Mouse (Mus musculus) thymus, postnatal 14 days (tissue): ENCODE results near the gene Pkd2.
"Not testable (repeated sequence)": the region's sequence is repeated elsewhere in the genome, so short reads cannot be mapped to it uniquely, and the experiment has no call there.

Experiments
- DNase-seq: peaks from one replicate; pipeline ENCODE4 v3.0.0; 2021

Pkd2 gene

DNA sequence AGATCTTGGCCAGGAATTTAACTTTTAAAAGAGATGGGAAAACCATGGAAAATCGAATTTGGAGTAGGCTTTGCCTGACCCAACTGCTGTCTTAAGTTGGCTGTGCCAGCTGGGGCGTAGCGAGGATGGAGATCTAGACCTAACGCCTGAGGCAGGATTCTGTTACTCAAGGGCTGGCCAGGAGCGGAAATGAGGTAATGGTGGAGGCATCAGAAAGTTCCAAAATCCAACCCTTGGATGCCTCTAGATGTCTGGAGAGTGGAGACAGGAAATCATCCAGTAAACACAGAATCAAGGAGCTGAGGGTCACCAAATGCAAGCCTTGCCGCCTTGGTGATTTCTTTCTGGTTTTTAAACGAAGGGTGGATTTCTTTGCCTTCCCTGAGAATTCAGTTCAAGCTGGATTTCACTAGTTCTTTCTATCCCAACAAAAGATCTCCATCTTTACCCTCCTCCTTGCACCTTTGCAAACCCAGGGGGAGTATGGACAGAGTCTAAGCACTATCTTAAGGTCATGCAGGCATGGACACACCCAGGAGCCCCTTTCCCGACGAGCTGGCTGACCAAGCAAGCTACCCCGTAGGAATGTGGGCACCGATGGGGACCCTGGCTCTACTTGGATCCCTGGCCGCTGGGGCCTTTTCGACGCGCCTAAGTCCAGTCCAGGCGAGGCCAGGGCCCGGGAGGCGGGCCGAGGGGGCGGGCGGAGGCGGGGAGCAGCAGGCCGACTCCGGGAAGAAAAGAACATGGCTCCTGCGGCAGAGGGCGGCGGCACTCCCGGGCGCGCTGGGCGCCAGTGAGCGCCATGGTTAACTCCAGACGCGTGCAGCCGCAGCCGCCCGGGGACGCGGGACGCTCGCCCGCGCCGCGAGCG lies at the start of gene Pkd2:
Gene Pkd2 (plus strand): TSS at position 619 of the 874 bp plus-strand sequence.
- DNase-seq = no peak

DNA sequence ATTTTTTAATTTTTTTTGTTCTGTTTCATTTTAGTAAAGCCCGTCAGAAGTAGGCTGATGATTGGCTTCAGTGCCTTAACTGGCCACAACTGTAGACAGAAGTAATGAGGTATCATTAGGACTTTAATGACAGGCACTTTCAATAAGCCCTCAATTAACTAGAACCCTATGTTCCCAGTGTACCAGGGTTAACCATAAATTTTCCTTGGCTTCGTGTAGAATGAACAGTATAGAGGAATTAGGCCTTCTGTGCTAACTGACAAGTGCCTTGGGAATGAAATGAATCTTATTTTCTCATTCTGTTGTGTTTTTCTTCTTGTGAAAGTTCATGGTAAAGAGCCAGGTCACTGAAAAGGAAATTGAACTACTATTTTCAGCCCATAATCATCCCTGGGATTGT lies 43.3 kb upstream of the Pkd2 start:
- DNase-seq = no peak

DNA sequence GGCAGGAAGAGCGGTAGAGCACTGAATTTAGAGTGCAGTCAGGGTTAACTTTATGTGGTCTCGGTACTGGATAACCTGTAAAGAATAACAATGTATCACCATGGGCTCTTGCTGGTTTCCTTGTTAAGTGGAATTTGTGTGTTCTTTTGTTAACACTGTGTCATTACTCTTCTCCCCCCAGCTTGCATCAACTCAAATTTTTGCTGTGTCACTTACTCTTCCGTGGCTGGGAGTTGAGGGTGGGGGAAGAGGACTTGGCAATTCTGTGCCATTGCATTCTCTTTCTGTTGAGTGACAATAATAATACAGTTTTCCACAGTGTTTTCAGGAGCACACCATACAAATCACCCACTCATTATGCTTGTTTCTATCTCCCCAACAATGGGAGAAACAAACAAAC lies 42.2 kb upstream of the Pkd2 start:
- DNase-seq = no peak

DNA sequence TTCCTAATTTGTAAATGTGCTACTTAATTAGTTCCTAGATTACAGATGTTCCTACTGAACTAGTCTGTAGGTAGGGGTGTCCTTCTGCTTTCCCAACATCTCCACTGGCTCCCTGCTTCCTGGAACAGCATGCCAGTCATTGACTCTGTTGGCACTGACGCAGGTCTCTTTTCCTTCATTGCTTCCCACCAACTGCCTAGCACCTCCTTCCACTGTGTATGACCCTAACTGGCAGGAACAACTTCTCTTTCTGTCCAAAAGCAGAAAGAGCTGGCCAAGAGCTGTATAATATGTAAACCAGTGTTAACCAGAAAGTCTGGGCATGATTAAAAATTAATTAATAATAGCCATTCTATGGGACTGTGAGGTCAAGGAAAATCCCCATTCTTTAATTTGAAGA lies 41.5 kb upstream of the Pkd2 start:
- DNase-seq = no peak

DNA sequence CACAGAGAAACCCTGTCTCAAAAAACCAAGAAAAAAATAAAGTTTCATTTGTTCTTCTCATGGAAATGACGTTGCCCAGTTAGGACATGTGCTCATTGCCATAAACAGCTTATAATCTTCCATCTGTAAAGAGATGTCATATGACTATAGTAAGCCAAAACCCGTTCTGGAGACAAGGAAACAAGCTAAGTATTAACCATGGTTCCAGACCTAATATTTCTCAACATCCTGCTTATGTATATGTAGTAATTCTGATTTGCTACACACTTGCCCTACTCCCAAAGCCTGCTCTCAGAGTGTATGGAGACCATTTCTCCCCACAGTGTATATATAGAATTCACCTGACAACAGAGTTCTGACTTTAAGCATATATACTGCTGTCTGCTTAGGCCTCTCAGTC lies 37.2 kb upstream of the Pkd2 start:
- DNase-seq = no peak

DNA sequence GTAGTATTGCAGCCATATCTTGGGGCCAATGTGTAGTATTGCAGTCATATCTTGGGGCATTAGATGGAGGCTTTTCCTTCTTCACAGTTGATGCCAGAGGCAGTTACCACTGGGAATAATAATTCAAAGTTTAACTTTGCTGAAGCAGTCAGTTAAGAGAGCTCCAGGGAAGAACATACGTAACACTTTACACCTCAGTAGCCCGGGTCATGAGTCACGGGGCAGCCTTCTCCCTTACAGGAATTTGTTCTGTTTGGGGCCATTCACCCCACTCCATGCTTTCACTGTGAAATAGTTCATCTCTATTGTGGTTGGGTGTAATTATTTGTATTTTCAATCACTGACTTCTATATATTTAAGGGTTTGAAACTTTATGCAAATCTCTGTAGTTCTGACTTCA lies 35.4 kb upstream of the Pkd2 start:
- no peak for DNase-seq

DNA sequence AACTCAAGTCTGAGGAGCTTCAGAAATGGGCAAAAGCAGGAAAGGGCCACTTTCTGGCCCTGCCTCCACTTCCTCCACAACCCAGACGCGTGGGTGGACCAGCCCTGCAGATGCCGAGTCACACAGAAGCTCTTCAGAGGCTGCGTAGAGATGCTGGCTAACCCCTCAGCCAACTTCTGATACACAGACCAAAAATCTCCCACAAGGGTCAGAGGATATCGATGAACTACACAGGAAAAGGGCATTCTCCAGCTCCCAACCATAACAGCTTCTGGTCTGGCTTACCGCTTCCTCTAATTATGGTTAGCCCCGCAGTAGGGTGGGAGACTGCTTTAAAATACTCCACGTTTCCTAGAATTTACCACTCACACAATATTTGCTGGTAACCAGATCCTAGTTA lies 33.3 kb upstream of the Pkd2 start:
- DNase-seq = no peak

DNA sequence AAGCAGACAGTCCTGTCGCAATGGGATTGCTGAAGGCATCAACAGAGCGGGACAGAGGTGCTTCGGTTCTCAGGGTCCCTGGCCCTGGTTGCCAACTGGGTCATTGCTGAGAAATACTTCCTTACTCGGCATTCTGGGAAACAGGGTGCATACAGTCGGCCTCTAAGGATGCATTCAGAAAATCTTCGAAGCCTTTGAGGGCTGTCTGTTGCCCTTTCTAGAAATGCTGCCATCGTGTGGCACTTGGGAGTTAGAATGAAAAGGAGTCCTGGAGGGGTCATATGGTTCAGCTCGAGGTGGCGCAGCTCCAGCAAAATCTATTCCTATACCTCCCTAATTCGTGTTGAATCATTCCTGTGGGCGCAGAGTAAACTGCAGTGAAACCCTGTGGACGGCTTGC lies 26.4 kb upstream of the Pkd2 start:
- DNase-seq = no peak

DNA sequence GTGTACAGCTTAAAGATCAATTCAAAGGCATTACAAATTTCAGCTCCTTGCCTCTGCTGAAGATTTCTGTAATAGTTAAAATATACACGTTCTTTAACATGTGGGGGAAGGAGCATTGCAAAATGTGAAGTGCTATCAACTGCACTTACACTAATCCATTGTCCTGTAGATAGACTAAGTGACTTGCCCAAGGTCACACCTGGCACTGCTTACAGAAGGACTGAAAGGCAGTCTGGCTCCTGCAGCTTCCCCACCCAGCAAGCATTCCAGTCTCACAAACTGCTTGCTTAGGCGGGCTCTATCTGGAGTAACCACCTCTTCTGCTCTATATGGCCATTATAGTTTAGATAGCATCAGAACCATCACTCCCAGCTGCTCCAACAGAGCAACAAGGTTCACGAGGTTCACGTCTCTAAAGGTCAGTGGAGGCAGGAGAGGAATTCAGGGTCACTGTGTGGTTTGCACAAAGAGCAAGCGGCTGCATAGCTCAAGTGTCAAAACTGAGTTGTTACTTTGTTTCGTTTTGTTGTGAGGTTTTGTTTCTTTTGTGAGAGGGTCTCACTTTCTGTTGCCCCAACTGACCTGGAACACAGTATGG lies 25.2 kb upstream of the Pkd2 start:
- no peak for DNase-seq

DNA sequence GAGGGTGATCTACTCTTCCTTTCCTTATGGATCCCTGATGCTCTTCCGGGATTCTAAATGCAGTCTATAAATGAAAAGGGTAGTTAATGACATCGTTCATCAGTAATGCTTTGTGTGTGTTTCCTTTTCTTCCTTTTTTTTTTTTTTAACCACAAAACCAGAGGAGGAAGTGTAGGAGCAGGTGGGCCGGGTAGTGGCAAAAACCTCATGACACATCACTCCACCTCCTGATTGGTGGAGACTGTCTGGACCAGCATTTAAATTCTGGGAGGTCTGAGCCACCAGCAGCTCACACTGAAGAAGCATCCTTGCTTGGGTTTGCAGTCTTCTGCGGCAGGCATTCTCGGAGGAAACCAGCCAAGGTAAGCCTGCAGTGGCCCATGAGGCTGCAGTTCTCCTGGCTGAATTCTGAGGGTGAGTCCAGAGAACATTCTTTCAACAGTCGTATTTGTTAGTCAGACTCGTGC lies 24.4 kb upstream of the Pkd2 start, which contains the start of gene Spp1:
Gene Spp1 (plus strand): TSS at position 284 of the 467 bp plus-strand sequence.
- no peak for DNase-seq

DNA sequence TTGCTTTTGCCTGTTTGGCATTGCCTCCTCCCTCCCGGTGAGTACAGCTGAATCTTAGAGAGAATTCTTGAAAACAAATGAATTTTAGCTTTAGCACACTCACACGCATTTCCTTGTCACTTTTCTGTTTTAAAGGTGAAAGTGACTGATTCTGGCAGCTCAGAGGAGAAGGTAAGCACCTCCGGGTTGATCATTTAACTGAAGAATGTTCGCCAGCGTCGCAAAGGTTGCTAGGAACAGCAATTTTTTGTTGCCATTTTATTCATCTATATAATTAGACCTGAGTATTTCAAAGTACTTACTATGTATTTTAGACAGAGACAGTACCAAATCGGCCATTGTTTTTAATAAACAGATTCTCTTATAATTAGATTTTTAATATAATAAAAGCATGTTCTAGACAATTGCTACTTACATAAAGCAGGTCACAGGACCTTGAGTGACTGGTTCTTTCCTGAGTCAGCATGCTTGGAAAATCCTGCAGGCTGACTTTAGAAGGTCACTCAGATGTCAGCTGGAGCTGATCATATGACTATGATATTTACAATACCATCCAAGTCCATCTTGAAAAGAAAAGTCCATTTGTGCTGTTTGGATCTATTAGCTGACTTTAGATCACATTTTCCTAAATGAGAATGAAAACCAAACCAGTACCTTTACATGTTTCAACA lies 22.7 kb upstream of the Pkd2 start:
- DNase-seq = no peak

DNA sequence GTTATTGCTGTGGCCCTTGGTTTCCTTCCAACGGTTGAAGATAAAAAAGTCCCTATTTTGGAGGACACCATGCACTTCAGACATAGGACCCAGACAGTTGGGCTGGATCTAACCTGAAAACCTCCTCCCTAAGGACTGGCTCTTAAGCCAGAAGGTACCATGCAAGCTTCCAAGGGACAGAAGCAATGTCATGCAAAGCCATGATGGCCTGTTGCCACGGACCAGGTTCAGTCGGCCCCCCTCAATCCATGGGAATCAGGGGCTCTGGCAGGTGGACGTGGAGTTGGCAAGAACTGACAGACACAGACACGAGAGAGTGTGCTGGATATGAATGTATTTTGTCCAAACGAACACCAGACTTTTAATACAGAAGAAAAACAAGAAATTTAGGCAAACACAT lies 16.9 kb upstream of the Pkd2 start:
- DNase-seq = no peak

DNA sequence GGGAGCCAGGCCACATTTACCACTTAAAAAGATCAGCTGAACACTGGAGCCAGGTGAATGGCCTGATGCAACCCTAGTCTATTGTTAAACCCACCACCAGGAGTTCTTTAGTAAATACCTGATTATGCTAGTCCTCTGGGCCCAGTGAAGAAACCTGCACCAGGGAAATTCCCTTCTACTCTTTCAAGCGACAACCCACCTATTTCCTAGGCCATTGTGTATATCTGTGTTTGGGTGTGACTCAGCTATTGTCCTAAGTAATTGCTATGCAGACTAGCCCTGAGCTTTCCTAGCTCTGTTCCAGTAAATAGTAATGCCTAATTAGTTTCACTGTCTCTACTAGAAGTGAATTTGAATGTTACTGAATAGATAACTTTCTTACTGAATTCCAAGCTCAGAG lies 16.4 kb upstream of the Pkd2 start:
- DNase-seq = no peak

DNA sequence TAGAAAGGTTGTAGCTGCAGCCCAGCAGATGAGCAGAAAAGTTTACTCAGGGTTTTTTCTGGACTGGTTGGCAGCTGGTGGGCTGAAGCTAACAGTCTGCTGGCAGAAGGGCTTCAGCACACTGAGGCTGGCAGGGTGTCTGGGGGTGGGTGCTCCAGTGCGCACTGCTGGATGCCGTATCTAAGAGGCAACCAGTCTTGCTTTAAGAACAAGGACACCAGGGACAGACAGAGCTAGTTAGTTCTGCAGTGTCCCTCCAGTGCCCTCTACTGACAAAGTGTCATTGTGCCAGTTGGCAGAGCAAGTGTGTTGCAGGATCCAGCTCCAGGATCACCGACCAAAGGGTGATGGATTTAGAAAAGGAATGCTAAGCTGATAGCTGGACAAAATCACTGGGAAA lies 13.1 kb upstream of the Pkd2 start:
- no peak for DNase-seq

DNA sequence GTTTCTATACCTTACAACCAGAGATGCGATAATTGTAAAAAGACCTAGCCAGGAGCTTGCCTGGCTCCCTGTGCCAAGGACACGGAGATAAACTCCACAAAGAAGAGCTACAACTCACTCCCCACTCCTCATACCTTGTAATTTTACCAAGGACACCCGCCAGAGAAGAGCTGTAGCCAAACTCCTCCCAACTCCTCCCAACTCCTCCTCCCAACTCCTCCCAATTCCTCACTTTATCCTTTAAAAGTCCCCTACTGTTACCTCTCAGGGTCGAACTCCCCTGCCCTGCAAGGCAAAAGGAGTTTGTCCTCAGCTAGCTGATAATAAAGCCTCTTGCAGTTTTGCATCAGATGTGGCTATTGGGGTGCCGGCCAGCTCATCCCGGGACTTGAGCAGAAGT lies 10.9 kb upstream of the Pkd2 start:
- not testable (repeated sequence) for DNase-seq

DNA sequence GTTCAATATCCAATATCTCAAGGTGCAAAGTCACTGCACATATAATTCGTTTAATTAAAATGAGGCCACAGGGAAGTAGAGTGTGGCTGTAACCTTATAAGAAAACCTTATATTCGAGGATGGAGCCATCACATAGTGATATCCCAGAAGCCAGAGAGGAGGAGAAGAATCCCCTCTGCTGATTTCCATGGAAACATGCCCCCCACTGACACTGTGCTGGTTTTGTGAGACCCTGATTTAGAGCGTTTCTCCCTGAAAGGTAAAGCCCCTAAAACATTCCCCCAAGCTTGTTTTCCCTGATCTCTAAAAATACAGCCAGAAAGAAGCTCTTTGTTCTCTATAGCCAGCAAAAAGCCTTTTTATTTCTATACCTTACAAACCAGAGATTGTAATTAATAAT lies 9.8 kb upstream of the Pkd2 start:
- DNase-seq = no peak

DNA sequence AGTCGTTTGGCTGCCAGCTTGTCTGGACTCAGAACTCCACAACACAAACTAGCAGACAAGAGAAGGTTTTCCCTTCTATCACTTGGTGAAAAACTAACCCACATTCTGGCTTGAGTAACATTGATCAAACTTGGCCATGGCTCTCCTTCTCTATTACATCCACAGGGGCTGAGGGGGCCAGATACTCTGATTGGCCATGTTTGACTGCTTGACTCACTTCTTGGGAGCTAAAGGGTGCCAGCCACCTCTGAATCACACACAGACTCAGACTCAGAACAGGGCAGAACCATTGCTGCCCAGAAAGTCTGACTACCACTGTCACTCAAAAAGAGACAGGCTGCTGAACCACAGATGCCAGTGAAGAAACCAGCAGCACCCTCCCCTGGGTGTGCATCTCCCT lies 6.2 kb upstream of the Pkd2 start:
- DNase-seq = no peak

DNA sequence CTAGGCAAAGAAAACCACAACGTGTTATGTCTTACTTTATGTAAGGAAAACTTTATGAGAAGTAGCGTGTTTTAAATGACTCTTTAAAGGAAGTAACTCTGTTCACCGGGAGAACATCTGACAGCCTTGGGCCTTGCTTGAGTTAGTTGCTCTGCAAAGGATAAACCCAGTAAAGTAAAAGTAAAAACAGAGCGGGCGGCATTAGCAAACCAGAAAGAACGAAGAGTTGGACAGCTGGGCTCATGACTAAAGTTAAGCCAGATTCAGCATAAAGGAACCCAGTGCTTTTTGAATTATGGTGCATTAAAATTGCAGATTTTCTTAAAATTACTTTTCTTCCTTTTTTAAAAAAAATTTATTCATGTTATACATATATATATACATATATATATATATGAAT lies 4.7 kb upstream of the Pkd2 start:
- no peak for DNase-seq

DNA sequence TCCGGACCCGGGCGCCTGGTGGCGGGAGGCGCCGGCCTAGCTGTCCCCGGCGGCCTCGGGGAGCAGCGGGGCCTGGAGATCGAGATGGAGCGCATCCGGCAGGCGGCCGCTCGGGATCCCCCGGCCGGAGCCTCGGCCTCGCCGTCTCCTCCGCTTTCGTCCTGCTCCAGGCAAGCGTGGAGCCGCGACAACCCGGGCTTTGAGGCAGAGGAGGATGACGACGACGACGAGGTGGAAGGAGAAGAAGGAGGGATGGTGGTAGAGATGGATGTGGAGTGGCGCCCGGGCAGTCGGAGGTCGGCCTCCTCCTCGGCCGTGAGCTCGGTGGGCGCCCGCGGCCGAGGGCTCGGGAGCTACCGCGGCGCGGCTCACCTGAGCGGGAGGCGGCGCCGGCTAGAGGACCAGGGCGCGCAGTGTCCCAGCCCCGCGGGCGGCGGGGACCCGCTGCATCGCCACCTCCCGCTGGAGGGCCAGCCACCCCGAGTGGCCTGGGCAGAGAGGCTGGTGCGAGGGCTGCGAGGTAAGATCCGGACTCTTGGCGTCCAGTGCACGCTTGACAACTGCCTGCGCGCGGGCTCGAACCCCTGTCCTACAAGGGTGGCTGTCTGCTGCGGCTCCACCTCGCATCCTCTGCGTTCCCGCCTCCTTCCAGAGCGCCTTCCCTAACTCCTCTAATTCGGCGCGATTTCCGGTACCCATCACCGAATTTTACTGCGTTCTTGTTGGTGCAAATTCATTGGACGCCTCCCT lies 631 bp downstream of the Pkd2 start:
- no peak for DNase-seq

DNA sequence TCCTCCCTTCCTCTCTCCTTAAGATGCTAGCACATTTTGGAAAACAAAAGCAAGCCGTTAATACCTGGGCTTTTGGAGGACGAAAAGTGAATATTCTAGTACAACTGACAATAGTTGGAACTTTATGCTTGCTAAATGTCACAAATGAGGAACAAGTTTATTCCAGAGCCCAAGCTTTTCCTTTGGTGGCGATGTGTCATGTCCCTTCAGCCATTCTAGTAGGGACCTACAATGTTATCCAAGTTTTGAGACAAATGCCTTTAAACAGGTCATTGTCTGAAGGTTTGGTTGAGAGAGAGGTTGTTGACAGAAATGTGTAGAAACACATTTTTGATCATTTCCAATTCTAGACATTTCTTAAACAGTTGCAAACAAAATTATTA lies 1.2 kb downstream of the Pkd2 start:
- no peak for DNase-seq

DNA sequence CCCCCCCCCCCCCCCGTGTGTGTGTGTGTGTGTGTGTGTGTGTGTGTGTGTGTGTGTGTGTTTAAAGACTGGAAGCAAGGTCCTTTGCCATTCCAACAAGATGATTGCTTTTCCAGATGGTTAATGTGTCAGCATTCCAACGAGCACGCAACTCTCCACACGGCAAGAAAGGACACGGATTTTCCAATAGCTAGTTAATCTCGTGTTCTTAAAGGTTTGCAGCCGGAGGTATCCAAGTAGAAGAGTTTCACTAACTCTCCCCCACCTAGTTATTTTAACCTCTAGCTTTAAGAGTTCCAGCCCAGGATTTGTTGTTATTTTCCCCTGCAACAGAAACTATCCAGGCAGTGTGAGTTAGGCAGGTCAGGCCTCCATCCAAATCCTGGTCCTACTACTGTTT lies 1.6 kb downstream of the Pkd2 start:
- no peak for DNase-seq

DNA sequence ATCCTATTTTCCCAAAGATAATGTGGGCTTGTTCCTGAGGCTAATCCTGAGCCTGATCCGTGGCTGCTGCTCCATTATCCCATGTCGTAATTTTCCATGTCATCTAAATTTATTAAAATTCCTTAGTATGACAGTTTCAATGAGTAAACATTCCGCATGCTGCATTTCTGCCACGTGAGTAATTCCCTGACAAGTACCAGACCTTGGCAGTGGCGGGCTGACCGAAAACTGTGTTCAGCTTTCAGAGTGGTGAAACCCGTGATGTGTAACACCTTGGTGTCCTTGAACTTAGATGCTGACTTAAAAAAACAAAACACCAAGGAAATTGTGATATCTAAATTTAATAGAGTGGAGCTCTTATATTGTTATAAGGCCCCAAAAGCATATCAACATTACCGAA lies 6.0 kb downstream of the Pkd2 start:
- DNase-seq = no peak

DNA sequence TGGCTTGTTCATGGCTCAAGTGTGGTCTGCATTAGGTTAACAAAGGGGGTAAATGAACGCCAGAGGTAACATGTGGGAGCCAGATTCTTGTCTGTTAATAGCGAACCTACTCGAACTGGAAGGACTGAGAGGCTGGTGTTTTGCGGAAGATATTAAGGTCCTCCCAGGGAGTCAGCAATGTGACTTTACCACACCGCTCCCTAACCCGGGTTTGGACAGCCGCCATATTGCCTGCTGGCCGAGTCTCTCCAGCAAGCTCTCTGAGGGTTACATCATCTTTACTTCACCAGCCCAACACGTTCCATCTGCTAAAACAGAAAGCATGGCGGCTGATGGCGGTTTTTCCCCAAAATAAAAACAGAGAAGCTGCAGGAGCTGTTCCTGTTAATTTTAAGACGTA lies 6.5 kb downstream of the Pkd2 start:
- no peak for DNase-seq
